In the genomic region with DNA sequence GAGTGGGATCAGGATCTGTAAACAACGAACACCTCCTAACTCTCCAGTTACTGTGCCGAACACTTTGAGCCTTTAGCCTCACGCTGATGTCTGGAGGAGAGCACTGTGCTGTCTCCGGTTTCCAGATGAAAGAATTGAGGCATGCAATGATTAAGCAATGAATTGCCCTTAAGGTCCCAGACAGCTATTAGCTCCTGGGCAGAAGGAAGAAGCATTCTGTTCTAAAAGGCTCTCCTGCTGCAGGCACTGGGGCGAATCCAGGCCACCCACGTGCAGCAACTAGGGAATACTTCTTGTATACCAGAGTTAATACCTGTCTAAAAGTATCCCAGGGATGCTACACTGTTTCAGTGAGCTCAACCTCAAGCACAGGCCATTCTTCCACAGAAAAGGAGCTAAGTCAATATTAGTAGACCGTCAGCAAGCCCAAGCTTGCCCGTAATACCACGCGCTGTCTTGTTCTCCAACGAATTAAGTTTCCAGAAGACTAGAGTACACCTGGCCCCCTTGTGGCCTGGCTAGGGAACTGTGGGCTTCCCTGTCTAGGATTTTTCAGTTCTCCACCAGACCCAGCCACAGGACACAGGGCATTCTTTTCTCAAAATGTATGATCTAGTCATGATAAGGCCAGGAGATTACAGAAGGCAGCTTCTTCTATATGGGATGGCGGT, we compare ENCODE assay signal across 9 mouse cellular contexts. TPM values are rescaled to one million over a fixed set of nuclear protein-coding genes. Genes with fewer than 3 reads are reported as not detected.
DNase-seq lines count a peak whose midpoint lies in the region; ATAC-seq and TF ChIP-seq lines count a peak whose summit lies in the region.
"Had no signal": no experiment of that assay in that cellular context is flagged by ENCODE, and none has a peak within 500 bp of the region (broad histone marks: within the 10 kb centered on the region; RNA-seq: fewer than 3 reads in every experiment).

No protein-coding gene starts in this region.

- TF ChIP-seq CTCF in lung, embryonic 14.5 days (IDR thresholded peaks at IDR 0.05; ENCODE audit: low read depth) = peak; percentile 87

- H3K27me3 ChIP-seq in lung, embryonic 14.5 days (ENCODE audit: insufficient read depth, low read length) = no peaks in the 10 kb centered on the region

- DNase-seq in cerebellum, adult 18-20 months = peak; percentile 54
- peak; percentile 29 for DNase-seq in urinary bladder, postnatal 36 days (ENCODE audit: low spot score in 2 of 2)
- DNase-seq in urinary bladder, adult 18-20 months (ENCODE audit: low spot score in 2 of 2) = no peak
- DNase-seq in lung, embryonic 14.5 days = peak; percentile 83
- DNase-seq in ovary, postnatal 14 days (ENCODE audit: low spot score) = no peak
- DNase-seq in gastrocnemius, adult 8-10 months (ENCODE audit: low spot score in 2 of 2) = no peak

- H3K27ac ChIP-seq in lung, embryonic 14.5 days (ENCODE audit: low read depth) = no peak overlapping the region

- no peaks in the 10 kb centered on the region for H3K4me1 ChIP-seq in lung, embryonic 14.5 days (ENCODE audit: insufficient read depth)

- no peak overlapping the region for H3K4me2 ChIP-seq in lung, embryonic 14.5 days

- H3K9me3 ChIP-seq in lung, embryonic 14.5 days (ENCODE audit: low read depth, low read length) = no peaks in the 10 kb centered on the region

- no peak for ATAC-seq in cerebellum, adult (ENCODE audit: insufficient number of reproducible peaks, low FRiP score, low TSS enrichment)
- ATAC-seq in granulocyte monocyte progenitor cell, adult 5-6 weeks (replicated peaks; ENCODE audit: poor library complexity, severe bottlenecking) = peak; percentile 71
- peak; percentile 39; the same call in 1 of the 2 replicates for ATAC-seq in lung, embryonic 14.5 days (ENCODE audit: insufficient read depth)

- H3K9ac ChIP-seq in lung, embryonic 14.5 days = no peak overlapping the region

- WGBS in lung, embryonic 14.5 days = 60% methylated on average over 12 of the region's 12 CpGs

- H3K4me3 ChIP-seq in lung, embryonic 14.5 days (ENCODE audit: low read depth, low read length) = no peak overlapping the region

- peaks cover 88% of the 10 kb centered on the region for H3K36me3 ChIP-seq in lung, embryonic 14.5 days (ENCODE audit: insufficient read depth)

RNA-seq across cellular contexts. Expression of gene Obsl1, which starts 11.2 kb away (rescaled TPM):
- not detected in 2 replicates for total RNA-seq in granulocyte monocyte progenitor cell, adult 5-6 weeks (2014; fragmentation: Nextera tagmentation)
- total RNA-seq in granulocyte monocyte progenitor cell, adult 5-6 weeks (2017) = not detected in 2 replicates
- polyA plus RNA-seq in lung, embryonic 14.5 days (2014; fragmentation: Nextera tagmentation; extraction: Ambion mirVana) = 83.9 and 93.3 TPM in 2 replicates
- total RNA-seq in gastrocnemius, adult 8-10 months (2022) = 10 to 100 TPM; 22.2 to 38.4 (median 28.3) TPM
- total RNA-seq: neutrophil, adult 5-6 weeks had no signal

RNA-seq across cellular contexts. Expression of gene Inha, which starts 11.9 kb away (rescaled TPM):
- not detected in 2 replicates for total RNA-seq in granulocyte monocyte progenitor cell, adult 5-6 weeks (2014; fragmentation: Nextera tagmentation)
- not detected in 2 replicates for total RNA-seq in granulocyte monocyte progenitor cell, adult 5-6 weeks (2017)
- 1.7 and 2.1 TPM in 2 replicates for polyA plus RNA-seq in lung, embryonic 14.5 days (2014; fragmentation: Nextera tagmentation; extraction: Ambion mirVana)
- total RNA-seq in gastrocnemius, adult 8-10 months (2022) = 1 to 10 TPM in 3 of 4 experiments, under 1 TPM in 1; 0.59 to 2.0 (median 1.5) TPM
- total RNA-seq: neutrophil, adult 5-6 weeks had no signal

RNA-seq across cellular contexts. Expression of gene Tmem198, which starts 15.7 kb away (rescaled TPM):
- not detected in 2 replicates for total RNA-seq in granulocyte monocyte progenitor cell, adult 5-6 weeks (2014; fragmentation: Nextera tagmentation)
- not detected in 2 replicates for total RNA-seq in granulocyte monocyte progenitor cell, adult 5-6 weeks (2017)
- polyA plus RNA-seq in lung, embryonic 14.5 days (2014; fragmentation: Nextera tagmentation; extraction: Ambion mirVana) = 0.26 and 0.72 TPM in 2 replicates
- total RNA-seq in gastrocnemius, adult 8-10 months (2022) = not detected

RNA-seq across cellular contexts. Expression of gene Chpf, which starts 15.9 kb away (rescaled TPM):
- 2.5 TPM in 1 of 2 replicates, not detected in the other for total RNA-seq in granulocyte monocyte progenitor cell, adult 5-6 weeks (2014; fragmentation: Nextera tagmentation)
- total RNA-seq in granulocyte monocyte progenitor cell, adult 5-6 weeks (2017) = 0.62 and 1.0 TPM in 2 replicates
- polyA plus RNA-seq in lung, embryonic 14.5 days (2014; fragmentation: Nextera tagmentation; extraction: Ambion mirVana) = 32.8 and 35.1 TPM in 2 replicates
- total RNA-seq in gastrocnemius, adult 8-10 months (2022) = 1 to 10 TPM; 2.0 to 3.5 (median 2.5) TPM

RNA-seq across cellular contexts. Expression of gene Stk11ip, which starts 26.3 kb away (rescaled TPM):
- 15.4 and 17.3 TPM in 2 replicates for total RNA-seq in granulocyte monocyte progenitor cell, adult 5-6 weeks (2014; fragmentation: Nextera tagmentation)
- 7.9 and 23.2 TPM in 2 replicates for total RNA-seq in granulocyte monocyte progenitor cell, adult 5-6 weeks (2017)
- polyA plus RNA-seq in lung, embryonic 14.5 days (2014; fragmentation: Nextera tagmentation; extraction: Ambion mirVana) = 18.5 and 19.0 TPM in 2 replicates
- 1 to 10 TPM; 7.1 to 9.9 (median 8.8) TPM for total RNA-seq in gastrocnemius, adult 8-10 months (2022)

Comparison
In these comparisons a context has a peak if more than half of its experiments do, and no peak if none do; other contexts are left out.
1. DNase-seq: peak in cerebellum, adult 18-20 months (2 of 2), urinary bladder, postnatal 36 days (2 of 2) and lung, embryonic 14.5 days (single experiment); none in urinary bladder, adult 18-20 months (0 of 2), ovary, postnatal 14 days (single experiment) and gastrocnemius, adult 8-10 months (0 of 2).
2. RNA of gene Obsl1, which starts 11.2 kb away (total RNA-seq): 22.2 to 38.4 TPM in gastrocnemius, adult 8-10 months; not detected in granulocyte monocyte progenitor cell, adult 5-6 weeks; every median in the first group is over 10 times any median in the second.